Mouse (Mus musculus) CH12.LX (cell line): Measurements from ENCODE around the gene Vipr2. TPM values are rescaled to one million over a fixed set of nuclear protein-coding genes. Genes with fewer than 3 reads are reported as not detected.
A peak's percentile ranks its signal among the peaks of the same experiment; 100 is the strongest.

ENCODE experiments used
- DNase-seq: peaks from one replicate; pipeline ENCODE4 v3.0.0-alpha.2; 2013; ENCODE audit errors: extremely low read depth
- H3K27ac ChIP-seq: 2 replicates; pipeline ENCODE4 v1.5.1; 2012; ENCODE audit warnings: low read depth, mild to moderate bottlenecking, control low read depth, moderate library complexity; ENCODE audit not compliant: insufficient read depth
- H3K27me3 ChIP-seq: replicated peaks from 2 replicates; pipeline ENCODE3; 2012; ENCODE audit warnings: inconsistent platforms
- H3K36me3 ChIP-seq, 2 experiments: replicated peaks in 1 of 2; 2 replicates each; pipeline versions ENCODE3 to v1.6.1; 2012; ENCODE audit warnings: inconsistent platforms in 1 of 2, low read length in 1 of 2, mild to moderate bottlenecking in 1 of 2, mixed read lengths in 1 of 2, moderate library complexity in 1 of 2; ENCODE audit not compliant: control insufficient read depth in 1 of 2, insufficient read depth in 1 of 2
- H3K4me1 ChIP-seq, 2 experiments: 2 replicates each; pipeline ENCODE4 v1.6.1; 2012; ENCODE audit warnings: inconsistent platforms in 1 of 2, moderate library complexity in 1 of 2; ENCODE audit not compliant: insufficient read depth in 2 of 2, control insufficient read depth in 1 of 2
- H3K4me2 ChIP-seq: 2 replicates; pipeline ENCODE4 v1.6.1; 2012; ENCODE audit warnings: low read depth, mild to moderate bottlenecking, control low read depth; ENCODE audit not compliant: poor library complexity, insufficient read depth, severe bottlenecking
- H3K4me3 ChIP-seq, 3 experiments: fragments of 150-350 bp in 1 of 3; sonication (generic) in 1 of 3; replicated peaks in 1 of 3; 2 replicates each; pipeline versions ENCODE3 to v1.5.1; 2011 to 2012; ENCODE audit warnings: low read depth in 2 of 3, low read length in 2 of 3, mild to moderate bottlenecking in 2 of 3, moderate library complexity in 2 of 3, control low read depth in 1 of 3, improper control_type of control experiment in 1 of 3, inconsistent platforms in 1 of 3, mixed read lengths in 1 of 3; ENCODE audit not compliant: poor library complexity in 1 of 3
- H3K79me2 ChIP-seq: replicated peaks from 2 replicates; pipeline ENCODE4 v1.6.1; 2012; ENCODE audit warnings: mild to moderate bottlenecking, moderate library complexity; ENCODE audit not compliant: control insufficient read depth, poor library complexity, insufficient read depth, severe bottlenecking; ENCODE audit errors: extremely low read depth
- H3K9ac ChIP-seq: 2 replicates; pipeline ENCODE4 v1.6.1; 2012; ENCODE audit warnings: low read depth, mild to moderate bottlenecking, control low read depth, moderate library complexity; ENCODE audit not compliant: insufficient read depth
- H3K9me3 ChIP-seq: replicated peaks from 2 replicates; pipeline ENCODE3; 2012; ENCODE audit warnings: low read length, inconsistent platforms, mixed read lengths
- CHD2 ChIP-seq: IDR thresholded peaks from 2 replicates; pipeline ENCODE4 v1.6.1; 2011; ENCODE audit warnings: low read length, improper control_type of control experiment
- E2F4 ChIP-seq: IDR thresholded peaks from 2 replicates; pipeline ENCODE4 v1.6.1; 2011; ENCODE audit warnings: low read depth, low read length, improper control_type of control experiment; ENCODE audit not compliant: insufficient replicate concordance
- ELF1 ChIP-seq: IDR thresholded peaks from 2 replicates; pipeline ENCODE4 v1.6.1; 2014; ENCODE audit warnings: low read depth, mild to moderate bottlenecking, inconsistent platforms, low read length, improper control_type of control experiment
- EP300 ChIP-seq: IDR thresholded peaks from 2 replicates; pipeline ENCODE4 v1.6.1; 2011; ENCODE audit warnings: low read length, improper control_type of control experiment
- IRF4 ChIP-seq: IDR thresholded peaks from 2 replicates; pipeline ENCODE4 v1.6.1; 2014; ENCODE audit warnings: low read depth, mild to moderate bottlenecking, inconsistent platforms, low read length, improper control_type of control experiment
- JUN ChIP-seq: IDR thresholded peaks from 2 replicates; pipeline ENCODE4 v1.6.1; 2011; ENCODE audit warnings: low read depth, mild to moderate bottlenecking, low read length, improper control_type of control experiment, moderate library complexity; ENCODE audit not compliant: insufficient read depth
- MAFK ChIP-seq: IDR thresholded peaks from 2 replicates; pipeline ENCODE4 v1.6.1; 2011; ENCODE audit warnings: low read length, improper control_type of control experiment; ENCODE audit not compliant: insufficient replicate concordance
- MEF2A ChIP-seq: IDR thresholded peaks from 2 replicates; pipeline ENCODE4 v1.6.1; 2014; ENCODE audit warnings: low read depth, mild to moderate bottlenecking, inconsistent platforms, low read length, improper control_type of control experiment, borderline replicate concordance
- MYC ChIP-seq: IDR thresholded peaks from 2 replicates; pipeline ENCODE4 v1.6.1; 2011; ENCODE audit warnings: low read depth, mild to moderate bottlenecking, improper control_type of control experiment, low read length
- PAX5 ChIP-seq: IDR thresholded peaks from 2 replicates; pipeline ENCODE4 v1.6.1; 2012; ENCODE audit warnings: low read length, inconsistent platforms, mixed read lengths
- POLR2A ChIP-seq: IDR thresholded peaks from 2 replicates; pipeline ENCODE4 v1.6.1; 2011; ENCODE audit warnings: low read depth, mild to moderate bottlenecking, improper control_type of control experiment, low read length
- RCOR1 ChIP-seq: conservative IDR thresholded peaks from 2 replicates; pipeline ENCODE4 v1.6.1; 2012; ENCODE audit warnings: low read depth, mild to moderate bottlenecking, inconsistent platforms, low read length, improper control_type of control experiment
- TBP ChIP-seq: conservative IDR thresholded peaks from 2 replicates; pipeline ENCODE4 v1.6.1; 2011; ENCODE audit warnings: low read depth, low read length, improper control_type of control experiment
- UBTF ChIP-seq: IDR thresholded peaks from 2 replicates; pipeline ENCODE4 v1.6.1; 2012; ENCODE audit warnings: low read depth, mild to moderate bottlenecking, inconsistent platforms, low read length, improper control_type of control experiment, moderate library complexity
- USF1 ChIP-seq: IDR thresholded peaks from 2 replicates; pipeline ENCODE4 v1.6.1; 2014; ENCODE audit warnings: low read depth, mild to moderate bottlenecking, inconsistent platforms, low read length, improper control_type of control experiment
- USF2 ChIP-seq: conservative IDR thresholded peaks from 2 replicates; pipeline ENCODE4 v1.6.1; 2011; ENCODE audit warnings: low read depth, low read length, improper control_type of control experiment
- ZC3H11A ChIP-seq: IDR thresholded peaks from 2 replicates; pipeline ENCODE4 v1.6.1; 2012; ENCODE audit warnings: low read depth, mild to moderate bottlenecking, inconsistent platforms, low read length, improper control_type of control experiment
- ZKSCAN1 ChIP-seq: IDR thresholded peaks from 2 replicates; pipeline ENCODE4 v1.6.1; 2012; ENCODE audit warnings: low read depth, inconsistent platforms, low read length, improper control_type of control experiment, borderline replicate concordance
- ZNF384 ChIP-seq: IDR thresholded peaks from 2 replicates; pipeline ENCODE4 v1.6.1; 2012; ENCODE audit warnings: low read depth, low read length, improper control_type of control experiment, inconsistent platforms
- dilution Hi-C: fragments of 300-500 bp; cut with MboI; formaldehyde crosslinking; loops from 2 replicates; pipeline ENCODE4 v1.14.3; 2020; ENCODE audit warnings: low sequenced_read_pairs; ENCODE audit not compliant: extremely low pct_unique_long_range_greater_than_20kb, extremely low pct_ligation_motif_present
- in situ Hi-C: fragments of 300-500 bp; cut with MboI; formaldehyde crosslinking; loops from 3 replicates; pipeline ENCODE4 v1.14.3; 2019; ENCODE audit warnings: low sequenced_read_pairs, low pct_ligation_motif_present, low pct_unique_long_range_greater_than_20kb, mixed read lengths
- polyA plus RNA-seq: library from polyadenylated mRNA; unstranded; fragments of >175 nt; gene quantifications from 2 replicates; pipeline ENCODE4 v1.2.1, GENCODE M21; 2012; ENCODE audit warnings: low read depth; ENCODE audit not compliant: insufficient read length
- total RNA-seq, 2 experiments: library from RNA; depleted of rRNA; stranded (reverse); fragments of 300-350 nt in 1 of 2; fragments of >200 nt in 1 of 2; gene quantifications; 2 replicates each; pipeline ENCODE4 v1.2.3; 2012 to 2014

Gene Vipr2
- total and polyA plus RNA-seq, 3 experiments: 0.05 to 0.19 TPM; not detected in 1

DNA sequence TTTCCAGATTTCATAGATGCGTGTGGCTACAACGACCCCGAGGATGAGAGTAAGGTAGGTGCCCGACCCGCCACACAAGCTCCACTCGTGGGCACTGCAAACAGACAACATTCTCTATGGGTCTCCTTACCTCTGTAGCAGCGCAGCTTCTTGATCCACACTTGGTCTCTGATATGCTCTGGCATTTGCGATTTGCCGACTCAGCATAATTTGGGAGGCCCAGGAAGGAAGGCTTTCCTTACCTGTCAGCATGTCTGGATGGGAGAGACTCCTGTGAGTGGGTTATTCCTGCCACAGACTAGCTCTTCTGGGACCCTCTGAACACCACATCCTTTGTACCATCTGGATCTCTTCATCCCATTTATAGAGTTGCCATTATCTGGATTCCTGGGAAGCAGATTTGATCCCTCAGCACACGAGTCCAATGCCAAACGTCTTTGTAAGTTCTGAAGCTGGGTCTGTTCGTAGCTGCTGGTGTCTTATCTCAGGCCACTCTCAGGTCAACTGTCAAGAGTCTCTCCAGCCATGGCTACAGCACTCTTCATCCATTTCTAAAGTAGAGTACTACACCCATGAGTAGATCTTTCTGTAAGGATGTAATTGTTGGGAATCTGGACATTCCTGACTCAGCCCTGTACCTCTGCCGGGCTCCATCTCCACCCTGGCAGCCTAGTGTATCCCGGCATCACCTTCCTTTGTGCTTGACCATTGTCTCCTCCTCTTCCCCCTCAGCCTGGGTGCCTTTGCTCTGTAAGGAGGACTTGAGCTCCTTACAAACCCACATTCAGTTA, 17.4 kb downstream of the Vipr2 start:
- Histone ChIP-seq H3K79me2 (no peaks in the 10 kb centered on the region), H3K9ac (no peak overlapping the region)
- dilution Hi-C loops: no loop called here

DNA sequence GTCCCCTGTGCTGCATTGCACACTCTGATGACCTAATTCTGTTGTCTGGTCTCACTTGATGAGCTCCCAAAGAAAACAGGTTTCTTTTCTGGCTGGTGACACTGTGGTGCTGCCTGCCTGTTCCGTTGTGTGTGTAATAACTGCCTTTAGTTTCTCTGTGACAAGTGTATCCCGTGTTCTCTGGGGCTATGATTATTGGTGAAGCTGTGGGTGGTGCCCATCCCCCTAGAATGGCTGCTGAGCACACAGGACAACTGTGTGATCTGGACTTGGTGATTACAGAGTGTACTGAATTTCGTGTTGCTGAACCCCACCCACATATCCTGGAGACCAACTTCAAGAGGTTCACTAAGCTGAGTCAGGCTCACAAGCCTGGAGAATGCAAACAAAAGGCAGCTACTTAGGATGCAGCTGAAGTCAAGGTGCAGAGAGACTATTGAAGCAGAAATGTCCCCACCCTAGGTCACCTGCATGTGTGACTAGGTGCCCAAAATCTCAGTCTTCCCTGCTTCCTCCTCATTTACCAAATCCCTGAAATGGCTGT, 18.9 kb downstream of the Vipr2 start:
- H3K36me3 ChIP-seq: no peaks in the 10 kb centered on the region
- in situ Hi-C loops: no loop called here
- no peak for DNase-seq
- no peak overlapping the region for H3K9ac ChIP-seq
- H3K27me3 ChIP-seq: no peaks in the 10 kb centered on the region
- H3K79me2 ChIP-seq: no peaks in the 10 kb centered on the region
- H3K4me2 ChIP-seq: no peak overlapping the region
- no peak for TF ChIP-seq TBP
- TF ChIP-seq IRF4: no peak
- TF ChIP-seq RCOR1: no peak
- TF ChIP-seq CHD2: no peak
- no peak for TF ChIP-seq ZKSCAN1
- TF ChIP-seq ZNF384: no peak
- no peak overlapping the region for H3K4me3 ChIP-seq
- 0 out of 4 replicates have a peak, but pooled peaks cover 0 to 4% of the 10 kb centered on the region in 2 experiments for H3K4me1 ChIP-seq
- H3K27ac ChIP-seq: no peak overlapping the region
- H3K9me3 ChIP-seq: no peaks in the 10 kb centered on the region
- dilution Hi-C loops: no loop called here

More for the DNA sequence above, 17.4 kb downstream of the Vipr2 start:
- Histone ChIP-seq H3K4me3 (no peak overlapping the region), H3K4me2 (no peak overlapping the region), H3K9me3 (no peaks in the 10 kb centered on the region), H3K27me3 (no peaks in the 10 kb centered on the region), H3K4me1 (0 out of 4 replicates have a peak, but pooled peaks cover 0 to 4% of the 10 kb centered on the region in 2 experiments), H3K36me3 (no peaks in the 10 kb centered on the region), H3K27ac (no peak overlapping the region)
- TF ChIP-seq MAFK: peak; percentile 96
- TF ChIP-seq ZNF384: no peak
- no peak for TF ChIP-seq ZKSCAN1
- in situ Hi-C loops: no loop called here
- DNase-seq: no peak

DNA sequence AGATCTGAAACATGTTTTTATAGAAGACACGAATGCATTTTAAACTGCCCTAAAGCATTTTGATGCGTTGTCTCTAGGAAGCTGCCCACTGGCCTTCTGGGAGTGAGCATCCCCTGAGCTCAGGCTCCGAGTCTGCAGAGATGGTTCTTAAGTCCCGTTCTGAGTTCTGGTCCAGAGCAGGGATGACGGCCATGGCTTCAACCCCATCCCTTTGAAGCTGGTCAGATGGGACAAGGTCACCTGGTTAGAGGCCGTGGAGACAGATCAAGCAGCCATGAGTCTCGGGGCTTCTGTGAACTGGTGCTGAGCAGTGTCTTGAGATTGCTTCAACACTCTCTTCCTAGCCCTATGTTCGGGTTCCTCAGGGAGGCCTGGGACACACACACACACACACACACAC, 19.6 kb downstream of the Vipr2 start:
- no peak for TF ChIP-seq MEF2A
- TF ChIP-seq ZC3H11A: no peak
- no peak for TF ChIP-seq E2F4
- no peak for TF ChIP-seq ZKSCAN1
- no peak for TF ChIP-seq UBTF
- no peak for TF ChIP-seq PAX5
- no peak for TF ChIP-seq ZNF384
- no peak for TF ChIP-seq POLR2A
- TF ChIP-seq TBP: no peak
- TF ChIP-seq USF2: no peak
- no peak for TF ChIP-seq EP300
- TF ChIP-seq IRF4: no peak
- TF ChIP-seq MYC: no peak
- TF ChIP-seq ELF1: no peak
- TF ChIP-seq JUN: no peak
- no peak for TF ChIP-seq USF1
- H3K27ac ChIP-seq: no peak overlapping the region
- no peaks in the 10 kb centered on the region for H3K27me3 ChIP-seq
- no peaks in the 10 kb centered on the region for H3K9me3 ChIP-seq
- no peaks in the 10 kb centered on the region for H3K79me2 ChIP-seq
- in situ Hi-C loops (no loop called here), dilution Hi-C loops (no loop called here)
- no peak for DNase-seq
- no peak overlapping the region for H3K9ac ChIP-seq
- H3K4me1 ChIP-seq: peaks cover 0 to 8% of the 10 kb centered on the region in 2 experiments; a peak in 1 of 4 replicates
- H3K36me3 ChIP-seq: no peaks in the 10 kb centered on the region
- H3K4me2 ChIP-seq: no peak overlapping the region
- no peak overlapping the region for H3K4me3 ChIP-seq
